Mouse (Mus musculus): Measurements from ENCODE around the gene Usp2. TPM values are rescaled to one million over a fixed set of nuclear protein-coding genes. Genes with fewer than 3 reads are reported as not detected.

The Usp2 gene
- total and polyA plus RNA-seq, 3 experiments: 3.6 to 13.9 TPM; not detected in 1

GRCm38 (mm10) chr9:44135731-44136411, 69.0 kb downstream of the Usp2 start:
- H3K4me3 ChIP-seq (ENCODE audit: control insufficient read depth in 1 of 2, insufficient read depth in 1 of 2, low read depth in 2 of 2, low read length in 2 of 2): no peak overlapping the region
- H3K79me2 ChIP-seq (ENCODE audit: control insufficient read depth, insufficient read depth, low read length, poor library complexity): no peaks in the 10 kb centered on the region
- no peak overlapping the region for H3K27ac ChIP-seq (ENCODE audit: control insufficient read depth, low read depth, low read length)
- H3K9me3 ChIP-seq (replicated peaks; ENCODE audit: insufficient read depth, low read length): no peaks in the 10 kb centered on the region
- peaks cover 0 to 6% of the 10 kb centered on the region in 2 experiments; a peak in 1 of 4 replicates for H3K36me3 ChIP-seq (ENCODE audit: control insufficient read depth in 1 of 2, insufficient read depth in 2 of 2, low read length in 2 of 2)
- peaks cover 0 to 12% of the 10 kb centered on the region in 2 experiments; a peak in 3 of 4 replicates for H3K4me1 ChIP-seq (ENCODE audit: control insufficient read depth in 1 of 2, insufficient read depth in 2 of 2, low read length in 2 of 2)
- DNase-seq (ENCODE audit: low read depth, low spot score): peak; percentile 65
- peaks cover 22 to 24% of the 10 kb centered on the region in 2 experiments for H3K27me3 ChIP-seq (ENCODE audit: control insufficient read depth in 1 of 2, insufficient read depth in 2 of 2, low read length in 2 of 2)
- TF ChIP-seq RCOR1 (IDR thresholded peaks at IDR 0.05; ENCODE audit: low read depth, low read length): no peak
- TF ChIP-seq ETS1 (IDR thresholded peaks at IDR 0.05; ENCODE audit: low read depth, low read length): no peak
- TF ChIP-seq GATA1 (IDR thresholded peaks at IDR 0.05; ENCODE audit: low read depth, low read length): peak; percentile 75
- TF ChIP-seq EP300 (IDR thresholded peaks at IDR 0.05; ENCODE audit: low read depth in 1 of 2, low read length in 2 of 2): peak; percentile 28 to 36; a peak in 2 of 4 replicates
- peak; percentile 38; the same call in 1 of the 2 replicates for TF ChIP-seq TCF12 (IDR thresholded peaks at IDR 0.05; ENCODE audit: low read depth, low read length)
- no peak for TF ChIP-seq CHD1 (IDR thresholded peaks at IDR 0.05; ENCODE audit: low read depth, low read length)
- no peak for TF ChIP-seq POLR2AphosphoS2 (IDR thresholded peaks at IDR 0.05; ENCODE audit: low read length)
- no peak for TF ChIP-seq POLR2A (IDR thresholded peaks at IDR 0.05; ENCODE audit: control insufficient read depth in 1 of 2, insufficient read depth in 1 of 2, low read depth in 1 of 2, low read length in 2 of 2, poor library complexity in 1 of 2)
- TF ChIP-seq ELF1 (IDR thresholded peaks at IDR 0.05; ENCODE audit: low read depth, low read length): no peak
- TF ChIP-seq TAL1 (IDR thresholded peaks at IDR 0.05; ENCODE audit: low read length): peak; percentile 45
- no peak for TF ChIP-seq MAX (IDR thresholded peaks at IDR 0.05; ENCODE audit: low read length)
- no peak overlapping the region for H3K9ac ChIP-seq (ENCODE audit: control insufficient read depth, low read depth, low read length, poor library complexity, severe bottlenecking)

GRCm38 (mm10) chr9:44137846-44138245, 71.0 kb downstream of the Usp2 start:
- Histone ChIP-seq H3K27me3 (ENCODE audit: control insufficient read depth in 1 of 2, insufficient read depth in 2 of 2, low read length in 2 of 2) (peaks cover 16 to 22% of the 10 kb centered on the region in 2 experiments), H3K4me1 (ENCODE audit: control insufficient read depth in 1 of 2, insufficient read depth in 2 of 2, low read length in 2 of 2) (peaks cover 0 to 12% of the 10 kb centered on the region in 2 experiments; a peak in 3 of 4 replicates), H3K9me3 (replicated peaks; ENCODE audit: insufficient read depth, low read length) (no peaks in the 10 kb centered on the region), H3K79me2 (ENCODE audit: control insufficient read depth, insufficient read depth, low read length, poor library complexity) (no peaks in the 10 kb centered on the region), H3K27ac (ENCODE audit: control insufficient read depth, low read depth, low read length) (no peak overlapping the region), H3K36me3 (ENCODE audit: control insufficient read depth in 1 of 2, insufficient read depth in 2 of 2, low read length in 2 of 2) (peaks cover 0 to 6% of the 10 kb centered on the region in 2 experiments; a peak in 1 of 4 replicates), H3K4me3 (ENCODE audit: control insufficient read depth in 1 of 2, insufficient read depth in 1 of 2, low read depth in 2 of 2, low read length in 2 of 2) (no peak overlapping the region), H3K9ac (ENCODE audit: control insufficient read depth, low read depth, low read length, poor library complexity, severe bottlenecking) (no peak overlapping the region)
- DNase-seq (ENCODE audit: low read depth, low spot score): no peak
- no peak for TF ChIP-seq MAFK (IDR thresholded peaks at IDR 0.05; ENCODE audit: borderline replicate concordance, low read depth, low read length)
- no peak for TF ChIP-seq ZMIZ1 (IDR thresholded peaks at IDR 0.05; ENCODE audit: low read depth, low read length)
- no peak for TF ChIP-seq HCFC1 (IDR thresholded peaks at IDR 0.05; ENCODE audit: low read depth, low read length)
- TF ChIP-seq ZNF384 (IDR thresholded peaks at IDR 0.05; ENCODE audit: low read depth, low read length): no peak
- no peak for TF ChIP-seq TBP (IDR thresholded peaks at IDR 0.05; ENCODE audit: low read depth, low read length)
- TF ChIP-seq RAD21 (IDR thresholded peaks at IDR 0.05; ENCODE audit: low read depth, low read length): no peak
- TF ChIP-seq MAX (IDR thresholded peaks at IDR 0.05; ENCODE audit: low read length): no peak
- TF ChIP-seq ZKSCAN1 (IDR thresholded peaks at IDR 0.05; ENCODE audit: low read depth, low read length): no peak
- no peak for TF ChIP-seq POLR2AphosphoS2 (IDR thresholded peaks at IDR 0.05; ENCODE audit: low read length)
- TF ChIP-seq GATA1 (IDR thresholded peaks at IDR 0.05; ENCODE audit: low read depth, low read length): no peak
- no peak for TF ChIP-seq ZC3H11A (IDR thresholded peaks at IDR 0.05; ENCODE audit: low read depth, low read length)
- no peak for TF ChIP-seq JUND (IDR thresholded peaks at IDR 0.05; ENCODE audit: low read depth, low read length)
- no peak for TF ChIP-seq POLR2AphosphoS5 (IDR thresholded peaks at IDR 0.05; ENCODE audit: borderline replicate concordance, low read depth, low read length)
- TF ChIP-seq SMC3 (IDR thresholded peaks at IDR 0.05; ENCODE audit: low read depth, low read length): no peak
- no peak for TF ChIP-seq MAZ (IDR thresholded peaks at IDR 0.05; ENCODE audit: low read depth, low read length)
- TF ChIP-seq CTCF (IDR thresholded peaks at IDR 0.05 in 2 of 3, conservative IDR thresholded peaks at IDR 0.05 in 1 of 3; ENCODE audit: control insufficient read depth in 1 of 3, insufficient read depth in 1 of 3, low read depth in 2 of 3, low read length in 3 of 3, poor library complexity in 1 of 3, severe bottlenecking in 1 of 3): no peak
- TF ChIP-seq CHD2 (IDR thresholded peaks at IDR 0.05; ENCODE audit: low read length): no peak
- no peak for TF ChIP-seq GABPA (IDR thresholded peaks at IDR 0.05; ENCODE audit: low read depth, low read length)
- no peak for TF ChIP-seq USF1 (IDR thresholded peaks at IDR 0.05; ENCODE audit: low read depth, low read length)

Data from MEL (cell line).